Mouse (Mus musculus) kidney, postnatal 25 days (tissue): ENCODE measurements at regions not wholly inside any gene's neighbourhood (a gene's known extent, or its start where the extent isn't known, plus 50 kb on each side); places are given as distances from the start of the nearest gene placed in this dataset.
"Not testable (repeated sequence)": the region's sequence is repeated elsewhere in the genome, so short reads cannot be mapped to it uniquely, and the experiment has no call there.

Experiments used
- DNase-seq, 2 experiments: peaks; one replicate each; pipeline ENCODE4 v3.0.0; 2021; ENCODE audit warnings: mixed read lengths in 2 of 2

- no peak for DNase-seq
Observed at GRCm38 (mm10) chr4:18620361-18620760, 984.9 kb upstream of the Gm12353 start.

GRCm38 (mm10) chr4:18639035-18639434 is 966.2 kb upstream of the Gm12353 start:
- DNase-seq, result no peak

- DNase-seq, result peak in 1 of 2 experiments; percentile 24
Observed at GRCm38 (mm10) chr4:18649153-18649552, 956.1 kb upstream of the Gm12353 start.

DNA sequence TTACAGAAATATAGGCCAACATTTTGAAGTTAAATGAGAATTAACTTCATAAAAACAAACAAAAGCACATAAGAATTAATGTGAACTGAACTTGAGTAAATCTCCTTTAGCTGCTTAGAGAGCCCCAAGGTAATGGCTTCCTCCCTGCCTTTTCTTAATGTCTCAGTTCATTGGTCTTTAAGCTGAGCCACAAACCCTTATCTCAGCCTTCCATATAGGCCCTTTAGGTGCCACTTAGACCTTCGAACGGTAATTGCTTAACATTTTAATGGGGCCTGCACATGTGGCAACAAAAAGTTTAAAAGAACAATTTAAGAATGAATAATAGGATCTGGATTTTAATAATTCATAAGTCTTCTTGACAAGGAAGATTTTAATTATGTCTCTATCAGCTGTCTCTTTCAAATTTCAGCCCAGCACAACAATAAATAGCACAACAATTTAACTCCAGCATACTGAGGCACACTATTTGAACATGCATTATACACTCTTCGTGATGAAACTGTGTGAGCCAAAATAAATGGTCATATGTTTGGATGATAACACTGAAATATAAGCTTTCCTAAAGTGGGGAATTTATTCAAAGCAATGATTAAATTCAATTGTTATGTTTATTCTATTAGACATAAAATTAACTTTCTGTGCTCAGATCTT is 919.2 kb upstream of the Gm12353 start:
- DNase-seq, result no peak

DNA sequence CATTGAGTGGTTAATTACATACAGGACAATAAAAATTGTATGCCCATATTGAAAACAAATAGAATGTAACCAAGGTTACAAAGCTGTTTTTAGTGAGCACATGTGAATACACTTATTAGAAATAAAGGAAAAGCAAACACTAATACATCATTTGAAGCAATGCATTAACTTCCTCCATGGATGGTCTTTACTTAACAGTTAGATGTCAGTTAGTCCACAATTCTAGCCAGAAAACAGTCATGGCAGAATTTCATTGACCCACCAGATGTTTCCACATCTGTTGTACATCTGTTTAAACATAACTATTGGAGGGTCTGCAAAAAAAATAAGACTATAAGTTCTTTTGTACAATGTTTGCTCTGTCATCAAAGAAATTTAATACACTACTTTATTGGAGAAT is 911.2 kb upstream of the Gm12353 start:
- no peak for DNase-seq

DNA sequence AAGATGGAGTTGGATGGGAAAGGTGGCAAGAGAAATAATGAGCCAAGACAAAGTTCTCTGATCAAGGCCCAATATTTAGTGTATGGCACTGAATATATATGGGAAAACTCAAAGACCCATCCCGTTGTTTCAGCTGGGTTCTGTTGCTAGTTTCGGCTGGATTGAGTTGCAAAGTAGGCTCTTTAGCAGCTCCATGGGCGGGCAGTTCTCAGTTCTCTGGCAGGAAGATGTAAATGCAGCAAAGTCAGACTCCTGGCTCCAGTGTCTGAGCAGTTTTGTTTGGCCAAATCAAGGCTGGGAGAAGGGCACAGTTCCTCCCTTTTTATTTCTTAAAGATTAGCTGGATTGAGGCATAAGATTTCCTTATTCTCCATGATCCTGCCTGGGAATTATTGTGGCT is 909.0 kb upstream of the Gm12353 start:
- no peak for DNase-seq

- no peak for DNase-seq
Observed at GRCm38 (mm10) chr4:18744241-18744640, 861.0 kb upstream of the Gm12353 start.

GRCm38 (mm10) chr4:18788398-18788797 is 816.9 kb upstream of the Gm12353 start:
- no peak for DNase-seq

DNA sequence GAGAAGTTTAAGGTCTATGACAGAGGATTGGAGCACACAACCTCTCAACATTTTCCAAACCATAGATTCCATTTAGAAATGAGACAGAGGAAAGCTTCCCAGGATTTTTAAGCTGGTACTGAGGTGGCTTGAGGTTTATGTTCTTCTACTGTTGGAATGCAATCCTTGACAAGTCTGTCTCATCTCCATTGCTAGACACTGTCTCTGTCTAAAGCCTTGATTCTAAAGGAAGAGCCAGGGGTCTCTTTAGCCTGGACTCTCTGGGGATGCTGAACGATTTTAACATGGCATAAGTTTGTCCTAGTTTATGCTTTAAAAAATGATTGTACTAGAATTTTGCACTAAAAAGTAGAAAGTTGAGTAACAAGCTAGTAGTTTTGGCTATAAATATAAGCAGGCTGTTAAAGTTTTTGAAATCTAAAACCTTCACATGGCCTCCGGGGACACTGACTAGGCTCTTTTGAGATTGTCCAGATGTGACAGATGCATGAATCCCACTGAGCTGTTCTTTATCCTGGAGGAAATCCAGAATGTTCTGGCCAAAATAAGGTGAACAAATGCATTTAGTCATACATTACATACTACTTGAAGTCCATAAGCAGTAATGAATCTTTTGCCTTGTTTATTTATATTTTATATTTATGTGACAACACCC is 809.4 kb upstream of the Gm12353 start:
- no peak for DNase-seq

GRCm38 (mm10) chr4:18796395-18796740 is 808.9 kb upstream of the Gm12353 start:
- no peak for DNase-seq

GRCm38 (mm10) chr4:18803109-18803508 is 802.1 kb upstream of the Gm12353 start:
- DNase-seq, result not testable (repeated sequence)
